ENCODE assay signal across 21 mouse cellular contexts in the genomic region with DNA sequence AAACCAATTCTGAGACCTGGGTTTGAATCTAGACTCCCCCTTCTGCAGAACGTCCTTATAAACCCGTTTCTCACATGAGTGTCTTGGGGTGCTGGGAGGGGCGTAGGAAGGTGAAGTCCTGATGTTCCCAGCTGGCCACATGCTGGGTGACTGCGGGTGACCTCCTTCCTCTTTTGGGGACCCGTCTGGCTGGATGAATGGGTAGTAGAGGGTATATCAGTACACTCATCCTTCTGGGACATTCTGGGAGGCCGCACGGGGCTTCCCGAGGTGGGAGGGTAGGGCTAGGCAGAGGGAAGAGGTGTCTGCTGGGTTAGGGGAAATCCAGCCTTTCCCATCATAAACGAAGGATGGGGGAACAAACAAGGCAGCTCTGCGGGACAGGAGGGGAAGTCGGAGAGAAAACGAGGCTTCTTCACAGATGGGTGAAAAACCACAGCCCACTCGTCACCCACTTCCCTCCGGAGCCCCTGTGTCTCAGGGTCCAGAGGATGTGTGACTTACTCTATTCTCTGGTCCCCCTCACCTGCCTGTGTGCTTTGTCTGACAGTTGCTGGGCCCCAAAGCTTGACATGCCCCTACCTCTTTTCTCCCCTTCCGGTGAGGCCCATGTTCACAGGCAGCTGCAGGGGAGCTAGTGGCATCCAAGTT. TPM values are rescaled to one million over a fixed set of nuclear protein-coding genes. Genes with fewer than 3 reads are reported as not detected.
DNase-seq lines count a peak whose midpoint lies in the region; ATAC-seq and TF ChIP-seq lines count a peak whose summit lies in the region.
"Had no signal": no experiment of that assay in that cellular context is flagged by ENCODE, and none has a peak within 500 bp of the region (broad histone marks: within the 10 kb centered on the region; RNA-seq: fewer than 3 reads in every experiment).

No protein-coding gene starts in this region.

- H3K4me3 ChIP-seq in forebrain, embryonic 11.5 days (ENCODE audit: low read depth, low read length): no peak overlapping the region
- no peak overlapping the region for H3K4me3 ChIP-seq in forebrain, postnatal 0 days (ENCODE audit: low read depth, low read length)
- H3K4me3 ChIP-seq: embryonic facial prominence, embryonic 12.5 days; forebrain, embryonic 10.5 days; limb, embryonic 10.5 days; neural tube, embryonic 12.5 days; stomach, embryonic 15.5 days had no signal

- H3K4me2 ChIP-seq in forebrain, embryonic 11.5 days (ENCODE audit: low read depth, low read length, severe bottlenecking): no peak overlapping the region
- no peak overlapping the region for H3K4me2 ChIP-seq in forebrain, postnatal 0 days (ENCODE audit: low read depth)
- H3K4me2 ChIP-seq: embryonic facial prominence, embryonic 12.5 days; heart, embryonic 11.5 days; hindbrain, embryonic 14.5 days; neural tube, embryonic 12.5 days; stomach, embryonic 15.5 days had no signal

- TF ChIP-seq CTCF in forebrain, postnatal 0 days (IDR thresholded peaks at IDR 0.05; ENCODE audit: low read depth): no peak

- no peak for ATAC-seq in forebrain, embryonic 11.5 days (replicated peaks; ENCODE audit: low FRiP score)
- ATAC-seq in forebrain, postnatal 0 days: no peak
- peak; percentile 63 to 77 for ATAC-seq in hematopoietic stem cell, adult 5-6 weeks (replicated peaks in 1 of 2; ENCODE audit: insufficient read depth in 1 of 2, low FRiP score in 2 of 2, low TSS enrichment in 1 of 2, low read depth in 1 of 2, poor library complexity in 2 of 2, severe bottlenecking in 2 of 2)

- H3K36me3 ChIP-seq in forebrain, embryonic 11.5 days (ENCODE audit: control insufficient read depth, insufficient read depth, low read length): no peaks in the 10 kb centered on the region
- H3K36me3 ChIP-seq in forebrain, postnatal 0 days (ENCODE audit: insufficient read depth): no peaks in the 10 kb centered on the region
- H3K36me3 ChIP-seq: embryonic facial prominence, embryonic 12.5 days; forebrain, embryonic 10.5 days; G1E; limb, embryonic 10.5 days; neural tube, embryonic 12.5 days; stomach, embryonic 15.5 days had no signal

- no peaks in the 10 kb centered on the region for H3K9me3 ChIP-seq in forebrain, embryonic 11.5 days (ENCODE audit: control insufficient read depth, low read length)
- no peaks in the 10 kb centered on the region for H3K9me3 ChIP-seq in forebrain, postnatal 0 days (ENCODE audit: low read length)
- H3K9me3 ChIP-seq: embryonic facial prominence, embryonic 12.5 days; forebrain, embryonic 10.5 days; G1E; neural tube, embryonic 12.5 days; stomach, embryonic 15.5 days had no signal

- 0 out of 2 replicates have a peak, but pooled peaks cover 2% of the 10 kb centered on the region for H3K27me3 ChIP-seq in forebrain, embryonic 11.5 days (ENCODE audit: control insufficient read depth, insufficient read depth, low read length)
- H3K27me3 ChIP-seq in forebrain, postnatal 0 days (ENCODE audit: insufficient read depth, low read length): peaks cover 10% of the 10 kb centered on the region; the same call in 1 of the 2 replicates

- H3K4me1 ChIP-seq in forebrain, embryonic 11.5 days (replicated peaks; ENCODE audit: control insufficient read depth, insufficient read depth, low read length): 0 out of 2 replicates have a peak, but pooled peaks cover 2% of the 10 kb centered on the region
- H3K4me1 ChIP-seq in forebrain, postnatal 0 days (ENCODE audit: insufficient read depth): no peaks in the 10 kb centered on the region
- H3K4me1 ChIP-seq: neural tube, embryonic 12.5 days had no signal

- no peak overlapping the region for H3K27ac ChIP-seq in forebrain, embryonic 11.5 days (ENCODE audit: low read depth, low read length)
- no peak overlapping the region for H3K27ac ChIP-seq in forebrain, postnatal 0 days (ENCODE audit: low read depth, low read length)
- H3K27ac ChIP-seq: embryonic facial prominence, embryonic 12.5 days; forebrain, embryonic 10.5 days; hindbrain, embryonic 14.5 days; limb, embryonic 10.5 days; neural tube, embryonic 12.5 days; stomach, embryonic 15.5 days had no signal

- no peak overlapping the region for H3K9ac ChIP-seq in forebrain, embryonic 11.5 days (ENCODE audit: low read length)
- H3K9ac ChIP-seq in forebrain, postnatal 0 days: no peak overlapping the region
- H3K9ac ChIP-seq: embryonic facial prominence, embryonic 12.5 days; hindbrain, embryonic 14.5 days; neural tube, embryonic 12.5 days; stomach, embryonic 15.5 days had no signal

- peak; percentile 48 for DNase-seq in forebrain, embryonic 11.5 days (ENCODE audit: low spot score)
- no peak for DNase-seq in forebrain, postnatal 0 days
- peak; percentile 65 to 73 for DNase-seq in B cell, adult 2 months
- peak; percentile 75 to 77 for DNase-seq in spleen, postnatal 36 days (ENCODE audit: low spot score in 2 of 2)
- DNase-seq in urinary bladder, postnatal 36 days (ENCODE audit: low spot score in 2 of 2): no peak
- no peak for DNase-seq in cerebellum, adult 9-10 months
- DNase-seq in lung, postnatal 10 days: no peak
- DNase-seq: cerebellum, adult 8-10 months; layer of hippocampus, adult 9-11 months; lung, adult 2 months had no signal

- 69% methylated on average over 15 of the region's 15 CpGs for WGBS in forebrain, embryonic 11.5 days
- WGBS in forebrain, postnatal 0 days: 69% methylated on average over 15 of the region's 15 CpGs

RNA-seq across cellular contexts. Expression of gene Gm19345, which starts 7.2 kb away (rescaled TPM):
- not detected in 2 replicates for polyA plus RNA-seq in forebrain, embryonic 11.5 days (2014; fragmentation: Nextera tagmentation; extraction: Ambion mirVana)
- total RNA-seq in forebrain, postnatal 0 days (2014; rRNA removed): 32.4 and 33.3 TPM in 2 replicates
- polyA plus RNA-seq in forebrain, postnatal 0 days (2015; fragmentation: Nextera tagmentation; extraction: Ambion mirVana): 14.6 and 16.4 TPM in 2 replicates
- not detected in 2 replicates for total RNA-seq in hematopoietic stem cell, adult 5-6 weeks (2017)
- total RNA-seq: G1E had no signal
- polyA plus RNA-seq: forebrain, embryonic 10.5 days; G1E; heart, embryonic 11.5 days; kidney, embryonic 16.5 days; limb, embryonic 10.5 days had no signal

RNA-seq across cellular contexts. Expression of gene Ceacam16, which starts 16.5 kb away (rescaled TPM):
- polyA plus RNA-seq in forebrain, embryonic 11.5 days (2014; fragmentation: Nextera tagmentation; extraction: Ambion mirVana): 0.32 TPM in 1 of 2 replicates, not detected in the other
- total RNA-seq in forebrain, postnatal 0 days (2014; rRNA removed): not detected in 2 replicates
- 0.53 and 0.84 TPM in 2 replicates for polyA plus RNA-seq in forebrain, postnatal 0 days (2015; fragmentation: Nextera tagmentation; extraction: Ambion mirVana)
- 0.10 and 0.38 TPM in 2 replicates for total RNA-seq in hematopoietic stem cell, adult 5-6 weeks (2017)
- polyA plus RNA-seq: brain, embryonic 14.5 days; embryonic facial prominence, embryonic 12.5 days; forebrain, embryonic 10.5 days; heart, embryonic 11.5 days; limb, embryonic 10.5 days; neural tube, embryonic 12.5 days; stomach, embryonic 15.5 days had no signal

RNA-seq across cellular contexts. Expression of gene Bcl3, which starts 22.1 kb away (rescaled TPM):
- 0.51 and 1.1 TPM in 2 replicates for polyA plus RNA-seq in forebrain, embryonic 11.5 days (2014; fragmentation: Nextera tagmentation; extraction: Ambion mirVana)
- 0.43 and 0.77 TPM in 2 replicates for total RNA-seq in forebrain, postnatal 0 days (2014; rRNA removed)
- 0.28 and 0.86 TPM in 2 replicates for polyA plus RNA-seq in forebrain, postnatal 0 days (2015; fragmentation: Nextera tagmentation; extraction: Ambion mirVana)
- 3.0 and 5.3 TPM in 2 replicates for total RNA-seq in hematopoietic stem cell, adult 5-6 weeks (2017)

RNA-seq across cellular contexts. Expression of gene Ceacam19, which starts 43.1 kb away (rescaled TPM):
- polyA plus RNA-seq in forebrain, embryonic 11.5 days (2014; fragmentation: Nextera tagmentation; extraction: Ambion mirVana): not detected in 2 replicates
- total RNA-seq in forebrain, postnatal 0 days (2014; rRNA removed): not detected in 2 replicates
- not detected in 2 replicates for polyA plus RNA-seq in forebrain, postnatal 0 days (2015; fragmentation: Nextera tagmentation; extraction: Ambion mirVana)
- not detected in 2 replicates for total RNA-seq in hematopoietic stem cell, adult 5-6 weeks (2017)
- polyA plus RNA-seq: embryonic facial prominence, embryonic 12.5 days; forebrain, embryonic 10.5 days; G1E; heart, embryonic 11.5 days; hindbrain, embryonic 14.5 days; kidney, embryonic 16.5 days; limb, embryonic 10.5 days; neural tube, embryonic 12.5 days had no signal

RNA-seq across cellular contexts. Expression of gene Cblc, which starts 48.0 kb away (rescaled TPM):
- 0.28 and 0.84 TPM in 2 replicates for polyA plus RNA-seq in forebrain, embryonic 11.5 days (2014; fragmentation: Nextera tagmentation; extraction: Ambion mirVana)
- 0.38 and 1.1 TPM in 2 replicates for total RNA-seq in forebrain, postnatal 0 days (2014; rRNA removed)
- 0.67 and 0.84 TPM in 2 replicates for polyA plus RNA-seq in forebrain, postnatal 0 days (2015; fragmentation: Nextera tagmentation; extraction: Ambion mirVana)
- not detected in 2 replicates for total RNA-seq in hematopoietic stem cell, adult 5-6 weeks (2017)
- total RNA-seq: G1E had no signal
- polyA plus RNA-seq: G1E; hindbrain, embryonic 14.5 days had no signal

Comparison
In these comparisons a context has a peak if more than half of its experiments do, and no peak if none do; other contexts are left out.
1. DNase-seq: peak in forebrain, embryonic 11.5 days (single experiment), B cell, adult 2 months (2 of 2) and spleen, postnatal 36 days (2 of 2); none in forebrain, postnatal 0 days (single experiment), urinary bladder, postnatal 36 days (0 of 2), cerebellum, adult 9-10 months (single experiment) and lung, postnatal 10 days (single experiment).
2. ATAC-seq: peak in hematopoietic stem cell, adult 5-6 weeks (2 of 2); none in forebrain, embryonic 11.5 days (single experiment) and forebrain, postnatal 0 days (single experiment).
3. RNA of gene Gm19345, which starts 7.2 kb away (total RNA-seq): 32.4 to 33.3 TPM in forebrain, postnatal 0 days; not detected in hematopoietic stem cell, adult 5-6 weeks; every median in the first group is over 10 times any median in the second.